Comparison of ENCODE assay signal across 9 mouse cellular contexts in genomic region chr17:87976154-87976806, GRCm38 (mm10). TPM values are rescaled to one million over a fixed set of nuclear protein-coding genes. Genes with fewer than 3 reads are reported as not detected.
DNase-seq lines count a peak whose midpoint lies in the region; ATAC-seq and TF ChIP-seq lines count a peak whose summit lies in the region.
"Had no signal": no experiment of that assay in that cellular context is flagged by ENCODE, and none has a peak within 500 bp of the region (broad histone marks: within the 10 kb centered on the region; RNA-seq: fewer than 3 reads in every experiment).

No protein-coding gene starts in this region.

- 0 out of 2 replicates have a peak, but pooled peaks have one; percentile 17 for ATAC-seq in G1E (ENCODE audit: extremely low read depth, insufficient number of reproducible peaks, low FRiP score, poor library complexity, severe bottlenecking)
- ATAC-seq in hindbrain, embryonic 11.5 days (ENCODE audit: low FRiP score) = no peak
- ATAC-seq in megakaryocyte progenitor cell, adult 5-6 weeks (replicated peaks; ENCODE audit: poor library complexity) = 0 out of 2 replicates have a peak, but pooled peaks have one; percentile 12
- ATAC-seq in inflammation-experienced regulatory T-cells, adult 6 months = no peak

- no peak for TF ChIP-seq CTCF in G1E (IDR thresholded peaks at IDR 0.05; ENCODE audit: low read depth, low read length)

- H3K4me3 ChIP-seq in heart, embryonic 10.5 days = peak overlapping the region; percentile 100
- peak overlapping the region; percentile 96 for H3K4me3 ChIP-seq in G1E (ENCODE audit: low read depth, low read length)
- H3K4me3 ChIP-seq in hindbrain, embryonic 11.5 days (ENCODE audit: low read depth, low read length) = peak overlapping the region; percentile 98

- H3K36me3 ChIP-seq in heart, embryonic 10.5 days = peaks cover 19% of the 10 kb centered on the region
- peaks cover 38% of the 10 kb centered on the region for H3K36me3 ChIP-seq in G1E (replicated peaks)
- H3K36me3 ChIP-seq in hindbrain, embryonic 11.5 days (ENCODE audit: control insufficient read depth, insufficient read depth, low read length) = no peaks in the 10 kb centered on the region

- WGBS in heart, embryonic 10.5 days = 68% methylated on average over 9 of the region's 9 CpGs
- 74% methylated on average over 9 of the region's 9 CpGs for WGBS in hindbrain, embryonic 11.5 days

- no peak for DNase-seq in heart, embryonic 10.5 days (ENCODE audit: low spot score)
- no peak for DNase-seq in heart, postnatal 4 days
- DNase-seq in G1E (ENCODE audit: low spot score) = no peak
- no peak for DNase-seq in hindbrain, embryonic 11.5 days (ENCODE audit: low spot score)
- DNase-seq in adrenal gland, postnatal 25 days = no peak
- DNase-seq in right cerebral cortex, postnatal 14 days = no peak

- no peak overlapping the region for H3K27ac ChIP-seq in heart, embryonic 10.5 days
- H3K27ac ChIP-seq in hindbrain, embryonic 11.5 days (ENCODE audit: low read depth, low read length) = no peak overlapping the region

- peaks cover 12% of the 10 kb centered on the region for H3K4me1 ChIP-seq in heart, embryonic 10.5 days
- H3K4me1 ChIP-seq in G1E (ENCODE audit: insufficient read depth, low read depth, low read length) = peaks cover 58% of the 10 kb centered on the region
- peaks cover 6% of the 10 kb centered on the region; the same call in 1 of the 2 replicates for H3K4me1 ChIP-seq in hindbrain, embryonic 11.5 days (replicated peaks; ENCODE audit: control insufficient read depth, insufficient read depth, low read length)

- no peaks in the 10 kb centered on the region for H3K27me3 ChIP-seq in heart, embryonic 10.5 days (ENCODE audit: insufficient read depth, poor library complexity, severe bottlenecking)
- no peaks in the 10 kb centered on the region for H3K27me3 ChIP-seq in G1E (ENCODE audit: insufficient read depth, low read length)
- no peaks in the 10 kb centered on the region for H3K27me3 ChIP-seq in hindbrain, embryonic 11.5 days (ENCODE audit: control insufficient read depth, insufficient read depth, low read length)

- H3K9ac ChIP-seq in hindbrain, embryonic 11.5 days (ENCODE audit: low read depth, low read length) = peak overlapping the region; percentile 92; the same call in 1 of the 2 replicates

- peak overlapping the region; percentile 73 for H3K4me2 ChIP-seq in hindbrain, embryonic 11.5 days (replicated peaks; ENCODE audit: low read depth, low read length)

- no peaks in the 10 kb centered on the region for H3K9me3 ChIP-seq in heart, embryonic 10.5 days
- H3K9me3 ChIP-seq in G1E (replicated peaks) = peaks cover 12% of the 10 kb centered on the region
- no peaks in the 10 kb centered on the region for H3K9me3 ChIP-seq in hindbrain, embryonic 11.5 days (ENCODE audit: control insufficient read depth, low read length)

RNA-seq across cellular contexts. Expression of gene Msh6, which starts 1.4 kb away (rescaled TPM):
- polyA plus RNA-seq in heart, embryonic 10.5 days (2016; fragmentation: Nextera tagmentation; extraction: Ambion mirVana) = 53.6 and 58.1 TPM in 2 replicates
- total RNA-seq in heart, postnatal 4 days (2021) = 10 to 100 TPM; 20.9 to 21.8 TPM
- 82.3 and 85.9 TPM in 2 replicates for total RNA-seq in G1E (2014; fragmentation: Nextera tagmentation)
- 101 and 118 TPM in 2 replicates for total RNA-seq in G1E (2017)
- polyA plus RNA-seq in G1E (2012) = 27.0 and 27.7 TPM in 2 replicates
- 62.0 and 78.7 TPM in 2 replicates for polyA plus RNA-seq in hindbrain, embryonic 11.5 days (2014; fragmentation: Nextera tagmentation; extraction: Ambion mirVana)
- 55.5 and 57.0 TPM in 2 replicates for total RNA-seq in megakaryocyte progenitor cell, adult 5-6 weeks (2015)
- total RNA-seq in megakaryocyte progenitor cell, adult 5-6 weeks (2017) = 84.1 and 114 TPM in 2 replicates
- 10 to 100 TPM; 12.3 to 15.8 (median 15.0) TPM for polyA plus RNA-seq in inflammation-experienced regulatory T-cells, adult 6 months (2017; shearing (Covaris generic))
- 20.1 and 21.8 TPM in 2 replicates for total RNA-seq in adrenal gland, postnatal 25 days (2021)

RNA-seq across cellular contexts. Expression of gene Rpl36-ps4, which starts 55.5 kb away (rescaled TPM):
- polyA plus RNA-seq in heart, embryonic 10.5 days (2016; fragmentation: Nextera tagmentation; extraction: Ambion mirVana) = not detected in 2 replicates
- not detected for total RNA-seq in heart, postnatal 4 days (2021)
- total RNA-seq in G1E (2014; fragmentation: Nextera tagmentation) = not detected in 2 replicates
- not detected in 2 replicates for total RNA-seq in G1E (2017)
- not detected in 2 replicates for polyA plus RNA-seq in G1E (2012)
- polyA plus RNA-seq in hindbrain, embryonic 11.5 days (2014; fragmentation: Nextera tagmentation; extraction: Ambion mirVana) = not detected in 2 replicates
- total RNA-seq in megakaryocyte progenitor cell, adult 5-6 weeks (2015) = not detected in 2 replicates
- total RNA-seq in megakaryocyte progenitor cell, adult 5-6 weeks (2017) = not detected in 2 replicates
- not detected for polyA plus RNA-seq in inflammation-experienced regulatory T-cells, adult 6 months (2017; shearing (Covaris generic))
- total RNA-seq in adrenal gland, postnatal 25 days (2021) = not detected in 2 replicates
- total RNA-seq: neutrophil, adult 5-6 weeks had no signal

Comparison
In these comparisons a context has a peak if more than half of its experiments do, and no peak if none do; other contexts are left out.
1. ATAC-seq: peak in G1E (single experiment) and megakaryocyte progenitor cell, adult 5-6 weeks (single experiment); none in hindbrain, embryonic 11.5 days (single experiment) and inflammation-experienced regulatory T-cells, adult 6 months (single experiment).
2. Peak in every context shown above with its lines, with median percentiles within 50 percentile points of each other: H3K4me3 ChIP-seq.